Comparison of ENCODE assay signal across 31 mouse cellular contexts in the genomic region with DNA sequence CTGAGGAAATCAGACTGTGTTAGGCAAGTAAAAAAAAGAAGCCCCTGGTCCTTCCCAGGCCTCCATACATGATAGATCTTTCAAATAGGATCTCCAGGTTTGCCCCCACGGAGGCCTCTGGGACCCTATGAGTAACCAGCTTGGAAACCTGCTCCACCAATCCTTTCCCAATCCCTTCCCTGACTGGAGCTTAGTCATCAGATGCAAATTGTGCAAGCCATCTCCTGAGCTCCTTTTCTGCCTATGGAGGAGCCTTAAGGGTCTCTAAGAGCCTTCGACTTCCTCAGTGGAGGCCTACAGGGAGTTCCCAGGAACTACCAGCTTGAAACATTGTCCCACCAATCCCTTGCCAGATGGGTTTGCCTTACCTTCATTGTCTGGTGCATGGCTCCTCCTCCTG.
"Had no signal": no experiment of that assay in that cellular context is flagged by ENCODE, and none has a peak within 500 bp of the region (broad histone marks: within the 10 kb centered on the region; RNA-seq: fewer than 3 reads in every experiment).

No protein-coding gene starts in this region.

- H3K4me1 ChIP-seq: limb, embryonic 10.5 days; limb, embryonic 12.5 days; limb, embryonic 13.5 days; limb, embryonic 15.5 days; liver, embryonic 12.5 days; liver, embryonic 13.5 days; liver, embryonic 15.5 days; lung, embryonic 15.5 days; megakaryocyte, embryonic 14.5 days; midbrain, embryonic 10.5 days; midbrain, embryonic 12.5 days; midbrain, embryonic 13.5 days; midbrain, embryonic 15.5 days; neural tube, embryonic 12.5 days had no signal

- H3K9ac ChIP-seq: limb, embryonic 12.5 days; limb, embryonic 13.5 days; limb, embryonic 15.5 days; liver, embryonic 12.5 days; liver, embryonic 13.5 days; liver, embryonic 14.5 days; liver, embryonic 15.5 days; liver, postnatal 0 days; lung, embryonic 14.5 days; lung, embryonic 15.5 days; midbrain, embryonic 12.5 days; midbrain, embryonic 13.5 days; midbrain, embryonic 15.5 days; neural tube, embryonic 12.5 days had no signal

- DNase-seq: left cerebral cortex, postnatal 4 days; liver; liver, embryonic 13.5 days; liver, postnatal 0 days; lung, adult 2 months; lung, embryonic 14.5 days; lung, postnatal 10 days; lung, postnatal 14 days; lung, postnatal 36 days; lung, postnatal 4 days; midbrain, embryonic 14.5 days had no signal

- H3K4me3 ChIP-seq: limb, embryonic 10.5 days; limb, embryonic 12.5 days; limb, embryonic 13.5 days; limb, embryonic 15.5 days; liver, embryonic 12.5 days; liver, embryonic 13.5 days; liver, embryonic 15.5 days; lung, embryonic 15.5 days; megakaryocyte, embryonic 14.5 days; midbrain, embryonic 10.5 days; midbrain, embryonic 12.5 days; midbrain, embryonic 13.5 days; midbrain, embryonic 15.5 days; myocyte; neural tube, embryonic 12.5 days had no signal

- H3K9me3 ChIP-seq: limb, embryonic 10.5 days; limb, embryonic 12.5 days; limb, embryonic 13.5 days; limb, embryonic 15.5 days; liver, embryonic 13.5 days; liver, embryonic 15.5 days; lung, embryonic 15.5 days; midbrain, embryonic 10.5 days; midbrain, embryonic 12.5 days; midbrain, embryonic 13.5 days; midbrain, embryonic 15.5 days; neural tube, embryonic 12.5 days had no signal

- H3K4me2 ChIP-seq: limb, embryonic 12.5 days; limb, embryonic 13.5 days; limb, embryonic 15.5 days; liver, embryonic 11.5 days; liver, embryonic 12.5 days; liver, embryonic 13.5 days; liver, embryonic 15.5 days; lung, embryonic 14.5 days; lung, embryonic 15.5 days; midbrain, embryonic 11.5 days; midbrain, embryonic 12.5 days; midbrain, embryonic 13.5 days; midbrain, embryonic 15.5 days; neural tube, embryonic 12.5 days had no signal

- H3K36me3 ChIP-seq: limb, embryonic 10.5 days; limb, embryonic 12.5 days; limb, embryonic 13.5 days; limb, embryonic 15.5 days; liver, embryonic 12.5 days; liver, embryonic 13.5 days; liver, embryonic 15.5 days; lung, embryonic 15.5 days; midbrain, embryonic 10.5 days; midbrain, embryonic 12.5 days; midbrain, embryonic 13.5 days; midbrain, embryonic 15.5 days; neural tube, embryonic 12.5 days had no signal

- H3K27ac ChIP-seq: limb, embryonic 10.5 days; limb, embryonic 12.5 days; limb, embryonic 13.5 days; limb, embryonic 15.5 days; liver, embryonic 12.5 days; liver, embryonic 13.5 days; liver, embryonic 14.5 days; liver, embryonic 15.5 days; lung, embryonic 15.5 days; macrophage; midbrain, embryonic 10.5 days; midbrain, embryonic 12.5 days; midbrain, embryonic 13.5 days; midbrain, embryonic 15.5 days; neural tube, embryonic 12.5 days had no signal

- H3K27me3 ChIP-seq: limb, embryonic 12.5 days; limb, embryonic 13.5 days; limb, embryonic 15.5 days; liver, embryonic 12.5 days; liver, embryonic 13.5 days; liver, embryonic 15.5 days; lung, embryonic 15.5 days; megakaryocyte, embryonic 14.5 days; midbrain, embryonic 12.5 days; midbrain, embryonic 13.5 days; midbrain, embryonic 15.5 days; neural tube, embryonic 12.5 days had no signal

- ATAC-seq: liver, embryonic 12.5 days; liver, postnatal 0 days; lung, postnatal 0 days; midbrain, embryonic 13.5 days; midbrain, embryonic 15.5 days; midbrain, embryonic 16.5 days had no signal
